Mouse (Mus musculus): ENCODE data around the gene Prkaa1. TPM values are rescaled to one million over a fixed set of nuclear protein-coding genes. Genes with fewer than 3 reads are reported as not detected.
A peak's percentile ranks its signal among the peaks of the same experiment; 100 is the strongest.
"Not testable (repeated sequence)": the region's sequence is repeated elsewhere in the genome, so short reads cannot be mapped to it uniquely, and the experiment has no call there.

Gene Prkaa1
- polyA plus RNA-seq, 1 experiment from 2014 or later: 19.9 TPM

GRCm38 (mm10) chr15:5220491-5220890 is 76.8 kb downstream of the Prkaa1 start:
- H3K9ac ChIP-seq (ENCODE audit: low read depth, low read length): no peak overlapping the region
- no peaks in the 10 kb centered on the region for H3K9me3 ChIP-seq (replicated peaks; ENCODE audit: low read length)
- no peaks in the 10 kb centered on the region for H3K27me3 ChIP-seq (ENCODE audit: insufficient read depth, low read length)
- H3K4me1 ChIP-seq (replicated peaks; ENCODE audit: insufficient read depth, low read length): no peaks in the 10 kb centered on the region
- no peak overlapping the region for H3K4me3 ChIP-seq (replicated peaks; ENCODE audit: low read depth, low read length)
- ATAC-seq (replicated peaks; ENCODE audit: low FRiP score, low read depth) (peak; percentile 54; the same call in 1 of the 2 replicates), DNase-seq (ENCODE audit: low spot score) (peak; percentile 4)
- WGBS: 66% methylated on average over 6 of the region's 6 CpGs
- H3K27ac ChIP-seq: 0 out of 2 replicates have a peak overlapping the region, but pooled peaks have one; percentile 25
- no peak for TF ChIP-seq CTCF (IDR thresholded peaks at IDR 0.05; ENCODE audit: low read depth)
- no peak overlapping the region for H3K4me2 ChIP-seq (ENCODE audit: low read length)
- H3K36me3 ChIP-seq (ENCODE audit: insufficient read depth, low read length): peaks cover 6% of the 10 kb centered on the region; the same call in 1 of the 2 replicates

DNA sequence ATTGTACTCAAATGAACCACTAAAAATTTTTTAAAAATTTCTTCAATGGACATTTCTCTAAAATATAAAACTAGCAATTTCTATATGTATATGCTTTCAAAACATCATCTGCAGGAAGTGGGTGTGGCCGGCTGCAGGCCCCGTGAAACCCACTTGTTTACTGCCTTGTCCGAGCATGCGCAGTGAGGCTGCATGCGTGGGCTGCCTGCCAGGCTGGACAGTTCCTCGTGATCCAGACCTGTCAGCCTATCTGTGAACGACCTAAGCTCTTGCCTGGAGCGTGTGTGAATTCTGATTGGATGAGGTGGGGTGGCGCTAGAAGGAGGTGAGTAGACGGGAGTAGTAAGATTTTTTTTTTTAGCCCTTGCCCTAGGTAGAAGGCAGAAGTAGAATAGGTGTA is 87.1 kb downstream of the Prkaa1 start:
- not testable (repeated sequence) for H3K4me3 ChIP-seq (replicated peaks; ENCODE audit: low read depth, low read length); H3K27ac ChIP-seq; H3K4me2 ChIP-seq (ENCODE audit: low read length); H3K9ac ChIP-seq (ENCODE audit: low read depth, low read length); ATAC-seq (replicated peaks; ENCODE audit: low FRiP score, low read depth); DNase-seq (ENCODE audit: low spot score); H3K4me1 ChIP-seq (replicated peaks; ENCODE audit: insufficient read depth, low read length); H3K27me3 ChIP-seq (ENCODE audit: insufficient read depth, low read length); H3K36me3 ChIP-seq (ENCODE audit: insufficient read depth, low read length); H3K9me3 ChIP-seq (replicated peaks; ENCODE audit: low read length)
- WGBS: 86% methylated on average over 10 of the region's 10 CpGs

Other genes with a start within 250 kb of the Prkaa1 start
- gene Mroh2b, start 245.1 kb upstream of the Prkaa1 start, polyA plus RNA-seq (2015; fragmentation: Nextera tagmentation; extraction: Ambion mirVana): not detected in 2 replicates
- gene C7, start 80.1 kb upstream of the Prkaa1 start, polyA plus RNA-seq (2015; fragmentation: Nextera tagmentation; extraction: Ambion mirVana): 0.32 and 0.50 TPM in 2 replicates
- gene Card6, start 35.3 kb upstream of the Prkaa1 start, polyA plus RNA-seq (2015; fragmentation: Nextera tagmentation; extraction: Ambion mirVana): 1.4 and 2.2 TPM in 2 replicates
- 742 and 859 TPM in 2 replicates for gene Rpl37, start 27.2 kb upstream of the Prkaa1 start, polyA plus RNA-seq (2015; fragmentation: Nextera tagmentation; extraction: Ambion mirVana)
- 45.9 and 47.4 TPM in 2 replicates for gene Ttc33, start 41.7 kb downstream of the Prkaa1 start, polyA plus RNA-seq (2015; fragmentation: Nextera tagmentation; extraction: Ambion mirVana)
- gene Ptger4, start 100.3 kb downstream of the Prkaa1 start, polyA plus RNA-seq (2015; fragmentation: Nextera tagmentation; extraction: Ambion mirVana): 4.6 and 5.3 TPM in 2 replicates

Data from kidney, postnatal 0 days (tissue).